Mouse (Mus musculus) hindbrain, embryonic 14.5 days (tissue): ENCODE data around the gene Def8. TPM values are rescaled to one million over a fixed set of nuclear protein-coding genes. Genes with fewer than 3 reads are reported as not detected.
"Not testable (repeated sequence)": the region's sequence is repeated elsewhere in the genome, so short reads cannot be mapped to it uniquely, and the experiment has no call there.

Experiments used
- ATAC-seq: fragments of 200-750 bp; cut with Nextera tagmentation; 2 replicates; pipeline ENCODE4 v1.8.0; 2017; ENCODE audit warnings: moderate number of reproducible peaks, mild to moderate bottlenecking, moderate TSS enrichment, moderate library complexity; ENCODE audit not compliant: low FRiP score
- DNase-seq: peaks from one replicate; pipeline ENCODE4 v3.0.0-alpha.2; 2015; ENCODE audit warnings: low spot score
- H3K27ac ChIP-seq: fragments of 300-500 bp; sonication (generic); 2 replicates; pipeline ENCODE4 v1.5.1; 2014; ENCODE audit warnings: mild to moderate bottlenecking, moderate library complexity
- H3K27me3 ChIP-seq: fragments of 300-500 bp; sonication (generic); 2 replicates; pipeline ENCODE4 v1.6.1; 2014; ENCODE audit warnings: mild to moderate bottlenecking, low read length, mixed read lengths; ENCODE audit not compliant: control insufficient read depth, insufficient read depth
- H3K36me3 ChIP-seq: fragments of 300-500 bp; sonication (generic); replicated peaks from 2 replicates; pipeline ENCODE4 v1.6.1; 2014; ENCODE audit not compliant: control insufficient read depth, insufficient read depth
- H3K4me1 ChIP-seq: fragments of 300-500 bp; sonication (generic); replicated peaks from 2 replicates; pipeline ENCODE4 v1.6.1; 2014; ENCODE audit warnings: antibody characterized with exemption, low read length, mixed read lengths; ENCODE audit not compliant: control insufficient read depth, insufficient read depth
- H3K4me2 ChIP-seq: fragments of 300-500 bp; sonication (generic); replicated peaks from 2 replicates; pipeline ENCODE4 v1.6.1; 2014; ENCODE audit warnings: mild to moderate bottlenecking, moderate library complexity
- H3K4me3 ChIP-seq: fragments of 300-500 bp; sonication (generic); replicated peaks from 2 replicates; pipeline ENCODE4 v1.5.1; 2014; ENCODE audit warnings: mild to moderate bottlenecking, low read length
- H3K9ac ChIP-seq: fragments of 300-500 bp; sonication (generic); 2 replicates; pipeline ENCODE4 v1.6.1; 2014
- H3K9me3 ChIP-seq: fragments of 300-500 bp; sonication (generic); 2 replicates; pipeline ENCODE4 v1.6.1; 2016; ENCODE audit warnings: low read length; ENCODE audit not compliant: control insufficient read depth
- WGBS: fragments of 180-500 bp; shearing (Covaris S2); extraction: QIAGEN DNeasy Blood & Tissue Kit; methylation state at CpG from one replicate; pipeline ENCODE4 v1.1.7; 2014; 5-methylcytosine and 5-hydroxymethylcytosine counted together
- polyA plus RNA-seq: library from polyadenylated mRNA; unstranded; fragments of >200 nt; fragmentation: Nextera tagmentation; extraction: Ambion mirVana; gene quantifications from 2 replicates; pipeline ENCODE4 v1.2.1, GENCODE M21; 2014

Def8 gene
- polyA plus RNA-seq, 1 experiment from 2014 or later: 45.3 TPM

DNA sequence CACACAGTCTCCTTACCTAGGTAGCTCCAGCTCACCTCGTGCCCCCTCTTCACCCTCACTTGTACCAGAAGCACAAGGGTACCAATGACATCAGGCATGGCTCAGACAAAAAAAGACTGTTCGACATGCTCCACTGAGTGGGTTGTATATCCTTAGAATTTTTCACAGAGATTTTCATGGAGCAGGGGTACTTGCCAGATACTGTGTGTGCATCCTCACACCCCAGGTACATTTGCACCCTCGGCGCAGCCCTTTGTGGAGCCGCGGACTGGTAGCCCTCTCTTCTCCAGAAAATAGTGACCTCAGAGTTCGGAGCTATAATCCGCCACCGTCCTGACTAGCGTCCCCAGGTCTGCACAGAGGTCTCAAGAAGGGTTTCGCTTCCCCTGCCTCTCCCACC is 12.5 kb upstream of the Def8 start:
- peak overlapping the region; percentile 99 for H3K9ac ChIP-seq
- DNase-seq (peak; percentile 45), ATAC-seq (0 out of 2 replicates have a peak, but pooled peaks have one; percentile 3)
- no peaks in the 10 kb centered on the region for H3K9me3 ChIP-seq
- 6% methylated on average over 11 of the region's 11 CpGs for WGBS
- no peaks in the 10 kb centered on the region for H3K36me3 ChIP-seq
- H3K27me3 ChIP-seq: no peaks in the 10 kb centered on the region
- peak overlapping the region; percentile 99 for H3K27ac ChIP-seq
- H3K4me2 ChIP-seq: peak overlapping the region; percentile 92
- peak overlapping the region; percentile 75 for H3K4me3 ChIP-seq
- peaks cover 24% of the 10 kb centered on the region for H3K4me1 ChIP-seq

DNA sequence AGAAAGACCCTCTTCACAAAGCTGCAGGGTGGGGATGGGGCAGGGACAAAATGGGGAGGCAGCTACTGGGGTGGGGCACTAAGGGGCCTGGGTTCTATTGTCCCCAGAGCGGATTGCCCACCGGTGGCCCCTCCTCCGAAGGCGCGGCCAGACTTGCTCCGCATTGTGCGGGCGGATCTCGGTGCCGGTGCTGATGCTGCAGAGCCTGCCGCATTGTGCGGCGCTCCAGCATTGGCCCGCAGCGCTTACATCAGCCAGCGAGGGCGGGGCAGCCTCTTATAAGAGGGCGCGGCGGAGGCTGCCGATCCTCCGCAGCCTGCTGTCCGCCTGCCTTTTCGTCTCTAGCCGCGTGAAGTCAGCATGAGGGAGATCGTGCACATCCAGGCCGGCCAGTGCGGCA is 12.1 kb upstream of the Def8 start, which contains the start of gene Tubb3:
Gene Tubb3, plus strand, starts transcription at position 179 of the 400 bp plus-strand sequence.
- H3K27me3 ChIP-seq: no peaks in the 10 kb centered on the region
- peak within 1 kb of the TSS; percentile 92 for H3K4me2 ChIP-seq
- ATAC-seq: peak; percentile 93
- peaks cover 29% of the 10 kb centered on the region for H3K4me1 ChIP-seq
- H3K9ac ChIP-seq: peak within 1 kb of the TSS; percentile 99
- under 1% methylated on average over 29 of the region's 29 CpGs for WGBS
- peak within 1 kb of the TSS; percentile 75 for H3K4me3 ChIP-seq
- H3K36me3 ChIP-seq: peaks cover under 1% of the 10 kb centered on the region; the same call in 1 of the 2 replicates
- no peaks in the 10 kb centered on the region for H3K9me3 ChIP-seq
- H3K27ac ChIP-seq: peak within 1 kb of the TSS; percentile 99
- peak; percentile 94 for DNase-seq

GRCm38 (mm10) chr8:123411781-123412327 is 11.5 kb upstream of the Def8 start:
- peak; percentile 26 for ATAC-seq
- WGBS: 2% methylated on average over 15 of the region's 16 CpGs

GRCm38 (mm10) chr8:123412560-123413170 is 10.7 kb upstream of the Def8 start:
- Histone ChIP-seq H3K27ac (peak overlapping the region; percentile 99), H3K4me3 (peak overlapping the region; percentile 75), H3K27me3 (no peaks in the 10 kb centered on the region), H3K4me2 (peak overlapping the region; percentile 92), H3K4me1 (peaks cover 42% of the 10 kb centered on the region), H3K9me3 (no peaks in the 10 kb centered on the region), H3K36me3 (peaks cover 14% of the 10 kb centered on the region), H3K9ac (peak overlapping the region; percentile 99)
- under 1% methylated on average over 12 of the region's 12 CpGs for WGBS
- peak; percentile 4; the same call in 1 of the 2 replicates for ATAC-seq
- peak; percentile 75 for DNase-seq

More at GRCm38 (mm10) chr8:123411781-123412327, 11.5 kb upstream of the Def8 start:
- Histone ChIP-seq H3K4me3 (peak overlapping the region; percentile 75), H3K27ac (peak overlapping the region; percentile 99), H3K27me3 (no peaks in the 10 kb centered on the region), H3K36me3 (peaks cover 6% of the 10 kb centered on the region; the same call in 1 of the 2 replicates), H3K9ac (peak overlapping the region; percentile 99), H3K4me1 (peaks cover 35% of the 10 kb centered on the region), H3K9me3 (no peaks in the 10 kb centered on the region), H3K4me2 (peak overlapping the region; percentile 92)
- peak; percentile 46 for DNase-seq

DNA sequence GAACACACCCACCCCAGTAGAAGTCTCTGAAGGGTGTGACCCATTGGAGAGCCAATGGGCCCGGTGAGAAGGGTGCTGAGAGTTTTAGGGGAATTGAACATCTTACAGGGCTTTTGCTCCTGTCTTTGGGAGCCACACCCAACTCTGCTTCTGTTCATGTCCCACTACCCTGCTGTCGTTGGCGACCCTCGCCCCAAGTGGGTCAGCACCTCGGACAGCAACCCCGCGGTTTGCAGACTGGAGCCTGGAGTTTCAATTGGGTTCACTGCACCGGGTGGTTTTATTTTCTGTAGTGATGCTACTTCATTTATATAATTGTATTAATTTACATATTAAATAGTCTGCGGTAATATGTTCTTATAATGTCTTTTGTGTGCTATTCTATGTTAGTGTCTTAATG is 9.1 kb upstream of the Def8 start:
- H3K9me3 ChIP-seq: no peaks in the 10 kb centered on the region
- ATAC-seq: no peak

GRCm38 (mm10) chr8:123414997-123415696 is 8.2 kb upstream of the Def8 start:
- not testable (repeated sequence) for H3K27ac ChIP-seq, DNase-seq, H3K9me3 ChIP-seq, ATAC-seq, H3K27me3 ChIP-seq
- Histone ChIP-seq H3K4me1 (peaks cover 30% of the 10 kb centered on the region), H3K9ac (peak overlapping the region; percentile 99; the same call in 1 of the 2 replicates), H3K36me3 (peaks cover 39% of the 10 kb centered on the region), H3K4me3 (peak overlapping the region; percentile 75), H3K4me2 (peak overlapping the region; percentile 92)
- WGBS: 79% methylated on average over 5 of the region's 5 CpGs

More for the DNA sequence above, 9.1 kb upstream of the Def8 start:
- Histone ChIP-seq H3K36me3 (peaks cover 30% of the 10 kb centered on the region), H3K4me1 (peaks cover 39% of the 10 kb centered on the region), H3K27ac (peak overlapping the region; percentile 99), H3K4me2 (peak overlapping the region; percentile 92), H3K4me3 (peak overlapping the region; percentile 75), H3K27me3 (no peaks in the 10 kb centered on the region), H3K9ac (peak overlapping the region; percentile 99)
- 11% methylated on average over 9 of the region's 9 CpGs for WGBS
- DNase-seq: no peak

DNA sequence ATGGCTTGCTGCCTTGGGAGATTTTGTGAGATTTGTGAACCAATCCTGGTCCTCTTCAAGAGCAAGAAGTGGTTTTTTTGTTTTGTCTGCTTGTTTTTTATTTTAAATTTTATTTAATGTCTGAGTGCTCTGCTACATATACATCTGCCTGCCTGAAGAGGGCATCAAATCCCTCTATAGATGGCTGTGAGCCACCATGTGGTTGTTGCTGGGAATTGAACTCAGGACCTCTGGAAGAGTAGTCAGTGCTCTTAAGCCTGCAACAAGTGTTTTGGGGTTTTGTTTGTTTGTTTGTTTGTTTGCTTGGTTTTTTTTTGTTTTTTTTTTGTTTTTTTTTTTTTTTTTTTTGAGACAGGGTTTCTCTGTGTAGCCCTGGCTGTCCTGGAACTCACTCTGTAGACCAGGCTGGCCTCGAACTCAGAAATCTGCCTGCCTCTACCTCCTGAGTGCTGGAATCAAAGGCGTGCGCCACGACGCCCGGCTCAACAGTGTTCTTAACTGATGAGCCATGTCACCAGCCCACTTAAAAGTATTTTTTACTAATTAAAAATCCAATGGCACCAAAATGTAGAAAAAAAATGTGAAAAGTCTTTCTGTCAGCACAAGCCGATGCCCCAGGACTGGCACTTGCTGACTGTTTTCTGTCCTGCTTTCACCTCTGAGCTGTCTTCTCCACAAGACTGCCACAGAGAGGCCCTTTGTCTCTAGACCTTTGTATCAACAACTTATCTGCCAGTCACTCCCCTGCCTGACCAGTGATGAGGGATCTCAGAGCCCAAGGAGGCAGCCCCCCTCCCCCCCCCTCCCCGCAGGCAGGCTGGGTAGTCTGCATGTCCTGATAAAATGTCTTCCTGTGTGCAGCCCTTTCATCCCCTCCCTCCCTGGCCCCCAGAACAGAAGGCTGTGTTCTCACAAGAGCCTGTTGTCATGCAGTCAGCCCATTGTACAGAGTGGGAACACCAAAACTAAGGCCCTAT is 7.1 kb upstream of the Def8 start:
- Histone ChIP-seq H3K4me3 (peak overlapping the region; percentile 75; the same call in 1 of the 2 replicates), H3K36me3 (peaks cover 50% of the 10 kb centered on the region), H3K9me3 (no peaks in the 10 kb centered on the region), H3K4me2 (peak overlapping the region; percentile 92), H3K27me3 (no peaks in the 10 kb centered on the region), H3K27ac (no peak overlapping the region), H3K9ac (no peak overlapping the region; the same call in 1 of the 2 replicates), H3K4me1 (peaks cover 29% of the 10 kb centered on the region)
- DNase-seq (peak; percentile 36), ATAC-seq (no peak)
- WGBS: 80% methylated on average over 8 of the region's 8 CpGs

DNA sequence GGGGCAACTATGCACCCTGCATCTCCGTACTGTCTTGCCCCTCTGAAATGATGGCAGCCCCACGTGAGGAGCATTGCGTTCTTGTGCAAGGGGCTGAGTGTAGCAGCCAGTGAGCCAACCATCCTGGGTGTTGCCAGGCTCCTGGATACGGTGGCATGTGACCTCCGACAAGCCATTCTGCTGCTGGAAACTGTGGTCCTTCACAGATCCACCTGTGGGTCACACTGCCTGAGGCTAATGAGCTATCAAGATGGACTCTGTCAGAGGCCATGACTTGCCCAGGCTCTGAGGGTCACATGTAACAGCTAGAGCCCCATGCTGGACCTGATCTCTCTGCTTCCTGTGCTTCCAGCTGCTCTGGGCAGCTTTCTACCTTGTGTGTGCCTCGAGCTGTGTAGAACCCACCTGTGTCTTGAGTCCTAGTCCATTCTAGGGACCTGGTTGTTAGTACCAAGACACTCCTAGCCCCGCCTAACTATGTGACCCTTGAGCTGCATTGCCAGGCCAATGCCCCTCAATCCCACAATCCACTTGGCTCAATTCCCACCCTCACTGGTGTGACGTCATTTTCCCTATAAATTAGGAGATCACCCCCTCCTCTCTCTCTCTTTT is 6.3 kb upstream of the Def8 start:
- H3K4me1 ChIP-seq: peaks cover 29% of the 10 kb centered on the region
- H3K27ac ChIP-seq: no peak overlapping the region
- H3K9ac ChIP-seq: no peak overlapping the region; the same call in 1 of the 2 replicates
- H3K9me3 ChIP-seq: no peaks in the 10 kb centered on the region
- peak overlapping the region; percentile 8; the same call in 1 of the 2 replicates for H3K4me3 ChIP-seq
- H3K4me2 ChIP-seq: peak overlapping the region; percentile 92
- no peaks in the 10 kb centered on the region for H3K27me3 ChIP-seq
- peaks cover 58% of the 10 kb centered on the region for H3K36me3 ChIP-seq
- DNase-seq: no peak
- WGBS: 78% methylated on average over 8 of the region's 8 CpGs
- ATAC-seq: no peak
